Mouse (Mus musculus) mesoderm, embryonic 11.5 days (tissue): ENCODE measurements around the gene Ubxn4.
"Not testable (repeated sequence)": the region's sequence is repeated elsewhere in the genome, so short reads cannot be mapped to it uniquely, and the experiment has no call there.

ENCODE experiments used
- DNase-seq: peaks from one replicate; pipeline ENCODE4 v3.0.0-alpha.2; 2012; ENCODE audit warnings: low read depth, low spot score

Gene Ubxn4

GRCm38 (mm10) chr1:128309043-128309442, 65.3 kb downstream of the Ubxn4 start:
- DNase-seq, result no peak

- DNase-seq, result no peak
These were observed 70.9 kb downstream of the Ubxn4 start for GRCm38 (mm10) chr1:128314665-128315064.

- not testable (repeated sequence) for DNase-seq
These were observed 75.5 kb downstream of the Ubxn4 start for GRCm38 (mm10) chr1:128319266-128319665.

GRCm38 (mm10) chr1:128323026-128323643, 79.4 kb downstream of the Ubxn4 start:
- DNase-seq, result no peak

DNA sequence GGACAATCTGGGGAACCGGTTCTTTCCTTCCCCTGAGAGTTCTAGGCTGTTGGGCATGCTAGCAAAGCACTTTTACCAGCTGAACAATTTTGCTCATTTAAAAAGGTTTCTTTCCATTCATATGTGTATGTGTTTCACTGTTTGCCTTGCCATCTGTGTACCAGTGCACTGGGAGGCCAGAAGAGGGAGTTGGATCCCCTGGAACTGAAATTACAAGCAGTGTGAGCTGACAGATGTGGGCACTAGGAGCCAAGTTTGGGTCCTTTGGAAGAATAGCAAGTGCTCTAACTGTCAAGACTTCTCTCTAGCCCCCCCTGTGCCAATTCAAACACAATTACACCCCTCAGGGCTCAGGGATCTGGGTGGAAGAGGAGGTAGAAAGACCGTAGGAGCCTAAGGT, 81.0 kb downstream of the Ubxn4 start:
- DNase-seq, result no peak

DNA sequence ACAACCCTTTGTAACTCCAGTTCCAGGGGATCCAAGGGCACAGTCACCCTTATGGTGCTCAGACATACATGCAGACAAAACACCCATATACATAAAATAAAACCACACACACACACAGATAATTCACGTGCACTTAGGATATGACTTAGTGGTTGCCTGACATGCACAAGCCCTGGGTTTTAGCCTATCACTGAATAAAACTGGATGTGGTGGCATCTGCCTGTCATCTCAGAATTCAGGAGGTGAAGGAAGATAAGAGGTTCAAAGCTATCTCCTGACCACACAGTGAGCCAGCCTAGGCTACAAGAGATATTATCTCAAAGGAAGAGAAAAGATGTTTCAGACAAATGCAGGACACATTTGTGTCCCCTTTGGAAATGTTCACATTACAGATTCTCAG, 83.4 kb downstream of the Ubxn4 start:
- DNase-seq, result no peak

DNA sequence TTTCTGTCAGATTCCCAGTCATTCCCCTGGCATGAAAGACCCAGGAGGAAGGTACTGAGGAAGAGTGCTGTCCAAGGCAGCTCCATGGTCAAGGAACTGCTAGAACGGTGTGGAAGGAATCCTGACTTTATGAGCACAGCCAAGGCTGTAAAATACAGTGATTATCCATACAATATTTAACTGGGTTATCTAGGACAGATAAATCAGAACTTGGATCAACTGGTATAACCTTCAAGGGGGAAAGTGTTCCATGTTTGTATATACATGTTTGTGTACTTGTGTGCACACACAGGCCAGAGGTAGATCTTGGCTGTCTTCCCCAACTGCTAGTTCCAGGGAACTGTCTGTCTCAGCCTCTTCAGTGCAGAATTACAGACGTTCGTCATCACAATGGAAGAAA, 84.5 kb downstream of the Ubxn4 start, which contains the start of gene Lct:
TSS of gene Lct (minus strand) at position 101 of the 400 bp plus-strand sequence.
- no peak for DNase-seq
